Mouse (Mus musculus) CD4-positive naive resting alpha-beta T cell, adult 76 days (primary cell): Measurements from ENCODE around the gene Angptl4. TPM values are rescaled to one million over a fixed set of nuclear protein-coding genes. Genes with fewer than 3 reads are reported as not detected.

Source experiments
- total RNA-seq: library from RNA; stranded (reverse); gene quantifications from one replicate; pipeline ENCODE4 v1.2.4, GENCODE M21; 2023

Angptl4 gene
- 0.73 TPM for total RNA-seq

DNA sequence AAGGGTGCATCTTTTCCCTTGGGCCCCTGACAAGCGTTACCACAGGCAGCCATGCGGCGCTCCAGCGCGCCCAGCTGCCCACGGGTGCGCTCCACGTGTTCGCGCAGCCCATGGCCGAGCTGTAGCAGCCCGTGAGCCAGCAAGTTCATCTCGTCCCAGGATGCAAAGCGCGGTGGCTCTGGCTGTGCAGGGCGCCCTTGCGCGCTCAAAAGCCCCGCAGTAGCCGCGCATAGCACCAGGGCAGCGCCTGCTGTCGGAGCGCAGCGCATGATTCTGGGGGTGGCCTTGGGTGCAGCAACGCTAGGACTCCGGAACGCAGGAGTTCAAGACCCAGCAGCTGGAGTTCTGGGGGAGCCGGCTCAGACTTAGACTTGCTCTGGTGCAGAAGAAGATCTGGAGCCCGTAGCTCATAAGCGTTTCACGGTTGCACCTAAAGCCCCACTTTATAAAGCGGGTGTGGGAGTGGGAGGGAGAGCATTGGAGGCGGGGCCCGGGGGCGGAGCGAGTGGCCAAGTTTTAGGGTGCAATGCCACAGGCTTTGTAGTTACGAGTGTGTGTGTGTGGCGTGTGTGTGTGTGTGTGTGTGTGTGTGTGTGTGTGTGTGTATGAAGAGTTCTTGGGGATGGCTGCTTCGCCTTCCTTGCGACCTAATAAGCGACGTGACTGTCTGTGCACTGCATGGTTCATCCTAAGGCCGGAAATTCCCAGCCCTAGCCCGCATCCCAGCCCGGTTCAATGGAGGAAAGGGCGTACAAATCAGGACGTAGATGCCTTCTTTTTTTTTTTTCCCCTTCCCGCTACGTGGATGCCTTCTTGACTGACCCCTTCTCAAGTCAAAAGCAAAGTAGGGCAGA, at the start of gene Angptl4:
Gene Angptl4, minus strand, starts transcription at position 707 of the 854 bp plus-strand sequence.

DNA sequence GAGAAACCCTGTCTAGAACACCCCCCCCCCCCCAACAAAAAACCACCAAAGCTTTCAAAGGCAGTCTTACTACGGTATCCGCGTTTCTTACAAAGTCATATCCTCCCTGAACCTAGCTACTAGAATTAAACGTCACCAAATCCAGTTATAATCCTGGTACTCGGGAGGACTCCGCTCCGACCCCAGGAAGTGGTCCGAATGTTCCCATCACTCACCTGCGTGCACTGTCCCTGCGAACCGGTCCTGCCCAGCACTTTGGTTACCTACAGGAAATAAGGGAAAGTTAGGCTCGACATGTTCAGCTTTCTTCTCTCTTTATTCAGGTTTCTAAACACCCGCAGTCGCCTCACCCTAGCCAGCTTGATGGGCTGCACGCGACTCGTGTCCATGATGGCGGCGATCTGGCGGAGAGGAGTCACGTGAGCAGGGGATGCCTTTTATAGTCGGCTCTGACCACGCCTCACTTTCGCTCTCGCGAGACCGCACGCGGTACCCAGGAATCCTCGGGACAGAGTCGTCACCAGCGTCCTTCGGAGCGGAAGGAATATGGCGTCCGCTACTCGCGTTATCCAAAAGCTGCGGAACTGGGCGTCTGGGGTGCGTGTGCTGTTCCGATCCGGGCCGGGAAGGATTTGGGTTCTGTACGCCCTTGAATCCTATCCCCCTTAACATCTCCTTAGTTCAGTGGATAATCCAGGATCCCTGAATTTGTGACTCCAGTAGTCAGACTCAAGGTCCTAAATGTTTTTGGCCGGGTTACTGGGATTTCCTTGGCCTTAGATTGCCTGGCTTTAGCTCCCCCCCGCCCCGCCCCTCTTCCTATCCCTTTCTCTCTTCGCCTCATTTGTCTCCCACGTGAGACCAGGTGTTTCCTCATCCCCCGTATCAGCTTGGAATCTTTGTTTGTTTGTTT, 42.7 kb upstream of the Angptl4 start, which contains the start of the genes Rps28 and Ndufa7:
Gene Rps28, minus strand, starts transcription at position 479 of the 913 bp plus-strand sequence.
Gene Ndufa7, plus strand, starts transcription at position 489 of the 913 bp plus-strand sequence.

DNA sequence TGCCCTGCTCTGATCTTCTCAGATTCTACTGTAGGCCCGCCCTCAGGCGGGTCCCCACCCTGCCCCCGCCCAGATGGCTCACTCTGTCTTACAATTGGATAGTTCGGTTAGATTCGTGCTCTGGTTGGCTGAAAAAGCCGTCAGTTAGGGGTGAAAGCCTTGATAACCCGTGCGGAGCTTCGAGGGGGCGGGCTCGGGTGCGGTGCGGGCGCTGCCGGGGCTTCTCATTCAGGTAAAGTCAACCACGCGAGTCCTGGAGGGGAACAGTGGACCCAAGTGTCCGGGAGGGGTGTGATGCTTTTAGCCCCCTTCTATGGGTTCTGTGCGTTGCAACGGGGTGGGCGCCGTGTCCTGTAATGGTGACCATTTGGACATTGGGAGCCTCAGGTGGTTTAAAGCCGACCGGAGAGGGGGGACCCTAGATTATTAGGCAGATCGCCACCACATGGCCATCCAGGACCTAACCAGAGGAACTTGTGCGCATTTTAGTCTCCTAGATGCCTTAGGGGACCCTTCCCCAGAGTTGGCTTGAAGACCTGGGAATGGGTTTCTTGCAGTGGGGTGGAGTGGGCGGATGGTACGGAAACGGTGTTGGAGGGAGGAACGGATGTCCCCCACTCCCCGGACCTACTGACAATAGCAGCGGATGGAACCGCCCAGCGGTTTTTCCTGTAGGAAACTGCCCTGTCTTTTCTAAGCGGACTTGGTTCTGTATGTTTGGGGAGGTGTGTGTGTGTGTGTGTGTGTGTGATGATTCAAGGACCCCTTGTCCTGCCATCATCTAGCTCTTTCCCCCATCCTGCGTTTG, 28.9 kb upstream of the Angptl4 start, which contains the start of gene Kank3:
Gene Kank3, plus strand, starts transcription at position 186 of the 808 bp plus-strand sequence.

GRCm38 (mm10) chr17:33760255-33761165, 21.1 kb downstream of the Angptl4 start, which contains the start of gene Rab11b:
Gene Rab11b (minus strand): TSS chr17:33760530.

Other genes starting within 250 kb of the Angptl4 start
- gene Myo1f, start 226.1 kb downstream of the Angptl4 start, total RNA-seq, result 6.1 TPM
- 50.5 TPM for gene Zfp414, start 152.7 kb downstream of the Angptl4 start, total RNA-seq
- gene Pram1, start 143.8 kb downstream of the Angptl4 start, total RNA-seq, result 3.5 TPM
- gene Hnrnpm, start 95.0 kb downstream of the Angptl4 start, total RNA-seq, result 433 TPM
- 60.8 TPM for gene March2, start 63.2 kb downstream of the Angptl4 start, total RNA-seq
- gene Rab11b, start 21.3 kb downstream of the Angptl4 start, total RNA-seq, result 239 TPM
- 2.0 TPM for gene Kank3, start 28.7 kb upstream of the Angptl4 start, total RNA-seq
- gene Rps28, start 42.7 kb upstream of the Angptl4 start, total RNA-seq, result 4,743 TPM
- 141 TPM for gene Ndufa7, start 42.7 kb upstream of the Angptl4 start, total RNA-seq
- 5.4 TPM for gene Cd320, start 61.3 kb upstream of the Angptl4 start, total RNA-seq
- not detected for gene Gm7029, start 92.0 kb upstream of the Angptl4 start, total RNA-seq
- 8.8 TPM for gene Kifc1, start 108.8 kb upstream of the Angptl4 start, total RNA-seq
- 0.76 TPM for gene Platr17, start 123.3 kb upstream of the Angptl4 start, total RNA-seq
- gene Daxx, start 127.6 kb upstream of the Angptl4 start, total RNA-seq, result 59.3 TPM
- gene Tapbp, start 134.1 kb upstream of the Angptl4 start, total RNA-seq, result 295 TPM
- gene Zbtb22, start 134.1 kb upstream of the Angptl4 start, total RNA-seq, result 30.9 TPM
- gene Rgl2, start 147.7 kb upstream of the Angptl4 start, total RNA-seq, result 151 TPM
- 53.9 TPM for gene Pfdn6, start 158.5 kb upstream of the Angptl4 start, total RNA-seq
- 50.8 TPM for gene Wdr46, start 158.8 kb upstream of the Angptl4 start, total RNA-seq
- gene B3galt4, start 169.7 kb upstream of the Angptl4 start, total RNA-seq, result 12.2 TPM
- 60.4 TPM for gene Vps52, start 174.0 kb upstream of the Angptl4 start, total RNA-seq
- gene Rps18, start 174.2 kb upstream of the Angptl4 start, total RNA-seq, result 2,154 TPM
- gene H2-K1, start 218.5 kb upstream of the Angptl4 start, total RNA-seq, result 5,034 TPM
- 33.7 TPM for gene Ring1, start 242.8 kb upstream of the Angptl4 start, total RNA-seq
- 127 TPM for gene H2-Ke6, start 246.2 kb upstream of the Angptl4 start, total RNA-seq
- gene Slc39a7, start 249.9 kb upstream of the Angptl4 start, total RNA-seq, result 76.3 TPM
- gene Rxrb, start 250.0 kb upstream of the Angptl4 start, total RNA-seq, result 107 TPM